Mouse (Mus musculus) adrenal gland, postnatal 25 days (tissue): Measurements from ENCODE around the gene Ptprm. TPM values are rescaled to one million over a fixed set of nuclear protein-coding genes. Genes with fewer than 3 reads are reported as not detected.
A peak's percentile ranks its signal among the peaks of the same experiment; 100 is the strongest.

Source experiments
- DNase-seq: peaks from one replicate; pipeline ENCODE4 v3.0.0; 2021; ENCODE audit warnings: mixed read lengths
- total RNA-seq: library from RNA; stranded (reverse); gene quantifications from 2 replicates; pipeline ENCODE4 v1.2.3, GENCODE M21; 2021

Ptprm gene
- total RNA-seq, 1 experiment from 2014 or later = 41.0 TPM

- no peak for DNase-seq
These were observed 589.8 kb downstream of the Ptprm start for GRCm38 (mm10) chr17:66764435-66764834.

- no peak for DNase-seq
These were observed 591.5 kb downstream of the Ptprm start for GRCm38 (mm10) chr17:66762716-66763115.

GRCm38 (mm10) chr17:66761326-66762296 lies 592.6 kb downstream of the Ptprm start:
- DNase-seq = no peak

- no peak for DNase-seq
These were observed 597.2 kb downstream of the Ptprm start for GRCm38 (mm10) chr17:66757025-66757511.

- no peak for DNase-seq
These were observed 597.8 kb downstream of the Ptprm start for GRCm38 (mm10) chr17:66756500-66756899.

GRCm38 (mm10) chr17:66755191-66755654 lies 599.0 kb downstream of the Ptprm start:
- peak; percentile 13 for DNase-seq

GRCm38 (mm10) chr17:66754208-66754865 lies 599.9 kb downstream of the Ptprm start:
- no peak for DNase-seq

GRCm38 (mm10) chr17:66751746-66752145 lies 602.5 kb downstream of the Ptprm start:
- no peak for DNase-seq

GRCm38 (mm10) chr17:66750481-66751206 lies 603.6 kb downstream of the Ptprm start:
- DNase-seq = no peak

GRCm38 (mm10) chr17:66749976-66750375 lies 604.3 kb downstream of the Ptprm start:
- DNase-seq = no peak

GRCm38 (mm10) chr17:66746506-66746905 lies 607.8 kb downstream of the Ptprm start:
- DNase-seq = no peak

- no peak for DNase-seq
These were observed 610.9 kb downstream of the Ptprm start for GRCm38 (mm10) chr17:66743321-66743720.

- DNase-seq = no peak
These were observed 615.4 kb downstream of the Ptprm start for GRCm38 (mm10) chr17:66738779-66739345.

GRCm38 (mm10) chr17:66738331-66738730 lies 615.9 kb downstream of the Ptprm start:
- no peak for DNase-seq

- no peak for DNase-seq
These were observed 617.8 kb downstream of the Ptprm start for GRCm38 (mm10) chr17:66736450-66736849.

- DNase-seq = no peak
These were observed 620.7 kb downstream of the Ptprm start for GRCm38 (mm10) chr17:66733541-66733940.

GRCm38 (mm10) chr17:66729979-66730378 lies 624.3 kb downstream of the Ptprm start:
- DNase-seq = no peak

GRCm38 (mm10) chr17:66720992-66721351 lies 633.3 kb downstream of the Ptprm start:
- no peak for DNase-seq

- DNase-seq = no peak
These were observed 633.9 kb downstream of the Ptprm start for GRCm38 (mm10) chr17:66720200-66720991.

- no peak for DNase-seq
These were observed 641.6 kb downstream of the Ptprm start for GRCm38 (mm10) chr17:66712456-66713205.
